Mouse (Mus musculus) urinary bladder, postnatal 25 days (tissue): Measurements from ENCODE around the gene Aim2.
"Not testable (repeated sequence)": the region's sequence is repeated elsewhere in the genome, so short reads cannot be mapped to it uniquely, and the experiment has no call there.

Experiments
- DNase-seq: peaks from one replicate; pipeline ENCODE4 v3.0.0; 2022; ENCODE audit warnings: low spot score

The Aim2 gene

GRCm38 (mm10) chr1:173456139-173456754 is 105.6 kb downstream of the Aim2 start:
- DNase-seq: no peak

DNA sequence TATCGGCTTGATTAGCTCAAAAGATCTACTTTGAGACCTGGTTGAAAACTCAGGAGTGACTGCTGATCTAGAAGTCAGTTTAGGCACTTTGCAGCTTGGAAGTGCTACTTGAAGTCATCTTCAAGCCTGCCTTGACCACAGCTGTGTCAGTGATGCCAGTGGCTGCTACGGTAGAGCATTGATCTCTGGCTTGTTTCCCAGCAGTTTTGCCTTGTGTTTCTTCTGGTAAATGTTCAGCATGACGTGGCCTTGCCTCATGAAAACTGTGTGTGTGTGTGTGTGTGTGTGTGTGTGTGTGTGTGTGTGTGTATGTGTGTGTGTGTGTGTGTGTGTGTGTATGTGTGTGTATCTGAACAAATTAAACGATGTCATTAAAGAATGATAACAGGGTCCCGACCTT is 106.1 kb downstream of the Aim2 start:
- DNase-seq: no peak

DNA sequence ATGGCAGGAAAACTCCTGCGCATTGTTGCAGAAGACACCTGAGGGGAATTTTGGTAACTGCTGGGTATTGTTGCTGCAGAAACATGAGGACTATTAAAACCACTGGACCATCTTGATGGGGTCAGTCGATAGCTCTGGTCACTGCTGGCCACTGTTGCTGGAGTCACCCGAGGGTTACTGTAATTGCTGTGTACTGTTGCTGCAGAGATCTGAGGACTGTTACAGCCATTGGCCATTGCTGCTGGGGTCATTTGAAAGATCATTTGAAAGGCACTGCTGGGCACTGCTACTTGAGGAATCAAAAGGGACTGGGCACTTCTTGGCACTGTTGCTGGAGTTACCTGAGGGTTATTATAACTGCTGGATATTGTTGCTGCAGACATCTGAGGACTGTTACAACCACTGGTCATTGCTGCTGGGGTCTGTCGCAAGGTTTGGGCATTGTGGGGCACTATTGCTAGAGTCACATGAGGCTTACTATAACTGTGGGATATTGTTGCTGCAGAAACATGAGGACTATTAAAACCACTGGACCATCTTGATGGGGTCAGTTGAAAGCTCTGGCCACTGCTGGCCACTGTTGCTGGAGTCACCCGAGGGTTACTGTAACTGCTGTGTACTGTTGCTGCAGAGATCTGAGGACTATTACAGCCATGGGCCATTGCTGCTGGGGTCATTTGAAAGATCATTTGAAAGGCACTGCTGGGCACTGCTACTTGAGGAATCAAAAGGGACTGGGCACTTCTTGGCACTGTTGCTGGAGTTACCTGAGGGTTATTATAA is 129.9 kb downstream of the Aim2 start:
- not testable (repeated sequence) for DNase-seq

DNA sequence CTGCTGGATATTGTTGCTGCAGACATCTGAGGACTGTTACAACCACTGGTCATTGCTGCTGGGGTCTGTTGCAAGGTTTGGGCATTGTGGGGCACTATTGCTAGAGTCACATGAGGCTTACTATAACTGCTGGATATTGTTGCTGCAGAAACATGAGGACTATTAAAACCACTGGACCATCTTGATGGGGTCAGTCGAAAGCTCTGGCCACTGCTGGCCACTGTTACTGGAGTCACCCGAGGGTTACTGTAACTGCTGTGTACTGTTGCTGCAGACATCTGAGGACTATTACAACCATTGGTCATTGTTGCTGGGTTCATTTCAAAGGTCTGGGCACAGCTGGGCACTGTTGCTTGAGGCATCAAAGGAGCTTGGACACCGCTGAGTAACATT is 130.5 kb downstream of the Aim2 start:
- not testable (repeated sequence) for DNase-seq

DNA sequence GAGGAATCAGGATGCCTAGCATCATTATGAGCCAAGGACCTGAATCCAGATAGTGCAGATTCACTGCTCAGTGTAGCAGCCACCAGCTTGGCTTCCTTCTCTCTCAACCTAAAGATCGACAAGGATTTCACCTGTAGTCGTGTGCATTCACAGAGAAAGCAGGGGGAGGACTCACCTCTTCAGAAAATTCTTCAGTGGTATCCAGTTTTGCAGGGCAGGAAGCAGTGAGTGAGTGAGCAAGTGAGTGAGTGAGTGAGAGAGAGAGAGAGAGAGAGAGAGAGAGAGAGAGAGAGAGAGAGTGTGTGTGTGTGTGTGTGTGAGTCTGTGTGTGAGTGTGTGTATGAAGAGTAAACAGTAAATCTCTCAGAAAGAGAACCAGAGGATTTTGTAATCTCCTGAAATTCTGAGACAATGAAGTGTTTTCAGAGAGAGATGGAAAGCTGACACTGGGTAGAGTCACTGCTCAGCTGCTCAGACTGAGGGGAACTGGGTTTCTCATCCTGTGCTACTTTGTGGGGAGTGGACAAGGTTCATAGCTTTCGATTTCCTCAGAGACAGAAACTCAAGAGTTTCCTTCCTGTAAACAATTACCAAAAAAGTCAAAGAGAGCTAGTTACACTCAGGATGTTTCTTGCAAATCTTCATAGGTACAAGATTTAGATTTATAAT is 140.3 kb downstream of the Aim2 start, which contains the start of gene Ifi206:
Ifi206 (minus strand) TSS at position 230 of the 669 bp plus-strand sequence.
- DNase-seq: not testable (repeated sequence)

DNA sequence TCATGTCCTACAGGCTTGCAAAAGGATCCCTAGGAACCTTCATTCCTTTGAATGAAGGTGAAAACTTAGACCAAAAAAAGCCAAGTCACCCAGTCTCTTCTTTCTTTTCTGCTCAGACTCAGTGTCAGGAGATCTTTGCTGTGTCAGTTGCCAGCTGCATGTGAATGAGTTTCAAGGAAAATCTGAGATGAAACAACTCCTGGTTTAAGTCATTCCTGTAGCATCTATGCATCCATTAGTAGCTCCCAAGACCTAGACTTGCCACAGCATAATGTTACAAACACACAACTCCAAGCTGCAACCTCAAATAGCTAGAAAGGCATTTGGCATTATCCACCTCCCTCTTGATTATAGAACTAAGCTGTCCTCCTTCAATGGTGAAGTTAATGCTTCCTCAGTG is 140.8 kb downstream of the Aim2 start:
- not testable (repeated sequence) for DNase-seq

DNA sequence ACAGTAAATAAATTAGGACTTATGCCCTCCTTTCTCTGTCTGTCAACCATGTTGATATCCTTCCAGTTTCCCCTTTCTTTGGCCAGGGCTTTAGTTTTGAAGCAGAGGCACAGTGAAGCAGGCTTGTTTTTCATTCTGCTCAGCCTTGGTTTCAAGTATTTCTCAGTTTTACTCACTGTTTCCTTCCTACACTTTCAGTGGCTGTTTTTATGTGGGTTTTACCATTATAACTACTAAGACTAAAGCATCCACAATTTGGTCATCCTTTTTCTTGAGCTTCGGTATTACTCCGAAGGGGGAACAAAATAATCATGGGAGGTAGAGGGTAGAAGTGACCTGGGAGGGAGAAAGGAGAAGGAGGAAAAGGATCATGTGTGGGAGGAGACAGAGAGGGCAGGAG is 159.9 kb downstream of the Aim2 start:
- not testable (repeated sequence) for DNase-seq
